Comparison of ENCODE assay signal across 9 mouse cellular contexts in the genomic region with DNA sequence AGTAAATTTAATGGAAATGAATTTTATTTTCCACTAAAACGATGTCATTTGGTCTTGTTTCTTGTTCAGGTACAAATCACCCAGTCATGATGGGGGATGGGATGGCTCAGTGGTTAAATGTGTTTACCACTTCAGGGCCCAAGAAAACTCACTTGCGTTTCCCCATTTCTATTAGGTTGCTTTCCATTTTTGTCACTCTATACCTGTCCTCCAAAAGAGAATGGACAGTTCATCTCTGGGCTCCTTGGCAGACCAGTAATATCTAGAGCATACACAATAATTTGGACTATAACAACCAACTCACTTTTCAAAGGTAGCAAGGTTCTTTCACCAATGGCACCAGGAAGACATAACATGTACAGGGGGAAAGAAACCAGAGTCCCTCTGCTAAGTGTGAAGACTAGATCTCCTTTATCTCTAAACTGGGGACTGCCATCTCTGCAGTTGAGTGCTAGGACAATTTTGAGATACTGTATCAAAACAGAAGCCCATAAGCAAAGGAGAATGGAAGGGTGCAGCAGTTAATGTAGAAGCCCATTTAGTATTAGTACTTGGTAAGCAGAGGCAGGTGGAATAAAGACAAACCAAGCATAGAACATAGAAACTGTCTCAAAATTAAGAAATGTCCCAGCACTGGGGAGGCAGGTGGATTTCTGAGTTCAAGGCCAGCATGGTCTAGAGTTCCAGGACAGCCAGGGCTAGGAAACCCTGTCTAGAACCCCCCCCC. TPM values are rescaled to one million over a fixed set of nuclear protein-coding genes. Genes with fewer than 3 reads are reported as not detected.
A peak's percentile ranks its signal among the peaks of the same experiment; 100 is the strongest.
DNase-seq lines count a peak whose midpoint lies in the region; ATAC-seq and TF ChIP-seq lines count a peak whose summit lies in the region.
"Had no signal": no experiment of that assay in that cellular context is flagged by ENCODE, and none has a peak within 500 bp of the region (broad histone marks: within the 10 kb centered on the region; RNA-seq: fewer than 3 reads in every experiment).

No protein-coding gene starts in this region.

- peak overlapping the region; percentile 38; the same call in 1 of the 2 replicates for H3K27ac ChIP-seq in ES-E14 (ENCODE audit: insufficient read depth, low read depth, low read length, poor library complexity, severe bottlenecking)
- H3K27ac ChIP-seq in forebrain, postnatal 0 days (ENCODE audit: low read depth, low read length) = no peak overlapping the region
- peak overlapping the region; percentile 14; the same call in 1 of the 2 replicates for H3K27ac ChIP-seq in liver, postnatal 0 days (ENCODE audit: low read depth)

- peak; percentile 47 for DNase-seq in ES-E14 (ENCODE audit: low read depth, low spot score)
- DNase-seq in forebrain, postnatal 0 days = no peak
- DNase-seq in liver, postnatal 0 days = no peak
- no peak for DNase-seq in adrenal gland, adult 8-10 months
- DNase-seq in spleen, postnatal 4 days (ENCODE audit: low spot score in 2 of 2) = no peak
- no peak for DNase-seq in B cell, adult 2 months
- DNase-seq: cerebellum, postnatal 36 days had no signal

- H3K27me3 ChIP-seq in erythroblast, embryonic 14.5 days (ENCODE audit: control insufficient read depth) = peaks cover 2% of the 10 kb centered on the region; the same call in 1 of the 2 replicates
- H3K27me3 ChIP-seq in forebrain, postnatal 0 days (ENCODE audit: insufficient read depth, low read length) = no peaks in the 10 kb centered on the region
- no peaks in the 10 kb centered on the region for H3K27me3 ChIP-seq in liver, postnatal 0 days (ENCODE audit: insufficient read depth, low read length)

- ATAC-seq in erythroblast, adult 5-6 weeks (replicated peaks; ENCODE audit: low FRiP score, poor library complexity, severe bottlenecking) = no peak
- ATAC-seq in forebrain, postnatal 0 days = no peak
- no peak for ATAC-seq in liver, postnatal 0 days

- 31% methylated on average over 2 of the region's 2 CpGs for WGBS in forebrain, postnatal 0 days
- WGBS in liver, postnatal 0 days (ENCODE audit: insufficient replicate concordance) = 27% methylated on average over 2 of the region's 2 CpGs

- peaks cover 25% of the 10 kb centered on the region for H3K36me3 ChIP-seq in erythroblast, embryonic 14.5 days (ENCODE audit: control insufficient read depth)
- peaks cover 17% of the 10 kb centered on the region for H3K36me3 ChIP-seq in ES-E14 (ENCODE audit: control insufficient read depth, insufficient read depth, low read length, poor library complexity, severe bottlenecking)
- peaks cover 7% of the 10 kb centered on the region; the same call in 1 of the 2 replicates for H3K36me3 ChIP-seq in forebrain, postnatal 0 days (ENCODE audit: insufficient read depth)
- peaks cover 12% of the 10 kb centered on the region for H3K36me3 ChIP-seq in liver, postnatal 0 days (replicated peaks; ENCODE audit: insufficient read depth, low read length)

- peak overlapping the region; percentile 70; the same call in 1 of the 2 replicates for H3K9ac ChIP-seq in ES-E14 (ENCODE audit: insufficient read depth, low read depth, low read length, poor library complexity, severe bottlenecking)
- no peak overlapping the region; the same call in 1 of the 2 replicates for H3K9ac ChIP-seq in forebrain, postnatal 0 days
- no peak overlapping the region for H3K9ac ChIP-seq in liver, postnatal 0 days (replicated peaks)

- no peak for TF ChIP-seq CTCF in forebrain, postnatal 0 days (IDR thresholded peaks at IDR 0.05; ENCODE audit: low read depth)
- no peak for TF ChIP-seq CTCF in liver, postnatal 0 days (IDR thresholded peaks at IDR 0.05; ENCODE audit: low read depth)

- TF ChIP-seq EP300 in liver, postnatal 0 days (IDR thresholded peaks at IDR 0.05; ENCODE audit: low read depth) = no peak

- peak overlapping the region; percentile 76 for H3K4me3 ChIP-seq in erythroblast, embryonic 14.5 days (replicated peaks)
- peak overlapping the region in 1 of 2 experiments; percentile 79; a peak in 2 of 4 replicates for H3K4me3 ChIP-seq in ES-E14 (ENCODE audit: insufficient read depth in 1 of 2, low read depth in 1 of 2, low read length in 2 of 2, poor library complexity in 1 of 2, severe bottlenecking in 1 of 2)
- H3K4me3 ChIP-seq in forebrain, postnatal 0 days (ENCODE audit: low read depth, low read length) = peak overlapping the region; percentile 70; the same call in 1 of the 2 replicates
- no peak overlapping the region for H3K4me3 ChIP-seq in liver, postnatal 0 days (ENCODE audit: low read depth, low read length)

- in situ Hi-C loops in ES-E14 (cut with MboI; ENCODE audit: low sequenced_read_pairs in 2 of 2, unreplicated experiment in 2 of 2) = no loop called here

- peak overlapping the region; percentile 61 for H3K4me2 ChIP-seq in forebrain, postnatal 0 days (ENCODE audit: low read depth)
- peak overlapping the region; percentile 93 for H3K4me2 ChIP-seq in liver, postnatal 0 days (ENCODE audit: low read depth, low read length)

- peaks cover 41% of the 10 kb centered on the region for H3K4me1 ChIP-seq in erythroblast, embryonic 14.5 days (ENCODE audit: control insufficient read depth)
- peaks cover 0 to 4% of the 10 kb centered on the region in 2 experiments; a peak in 1 of 4 replicates for H3K4me1 ChIP-seq in ES-E14 (ENCODE audit: control insufficient read depth in 2 of 2, insufficient read depth in 2 of 2, low read length in 2 of 2, poor library complexity in 1 of 2)
- H3K4me1 ChIP-seq in forebrain, postnatal 0 days (ENCODE audit: insufficient read depth) = peaks cover 12% of the 10 kb centered on the region
- peaks cover 13% of the 10 kb centered on the region for H3K4me1 ChIP-seq in liver, postnatal 0 days (ENCODE audit: insufficient read depth)

- H3K9me3 ChIP-seq in erythroblast, embryonic 14.5 days (ENCODE audit: control insufficient read depth, low read length) = no peaks in the 10 kb centered on the region
- H3K9me3 ChIP-seq in ES-E14 (ENCODE audit: control insufficient read depth, insufficient read depth, low read depth, low read length) = no peaks in the 10 kb centered on the region
- no peaks in the 10 kb centered on the region for H3K9me3 ChIP-seq in forebrain, postnatal 0 days (ENCODE audit: low read length)
- H3K9me3 ChIP-seq in liver, postnatal 0 days (ENCODE audit: low read length) = no peaks in the 10 kb centered on the region

TF ChIP-seq in ES-E14, 5 proteins besides CTCF, POLR2A, EP300 and RAD21:
- TF ChIP-seq MAFK (IDR thresholded peaks at IDR 0.05; ENCODE audit: insufficient read depth, low read depth, low read length) (no peak), CHD2 (IDR thresholded peaks at IDR 0.05; ENCODE audit: low read depth, low read length) (peak; percentile 73; the same call in 1 of the 2 replicates)

RNA-seq across cellular contexts. Expression of a gene that starts 27.5 kb away (rescaled TPM):
- polyA plus RNA-seq in erythroblast, embryonic 14.5 days (2012) = 0.47 and 0.62 TPM in 2 replicates
- total RNA-seq in erythroblast, adult 5-6 weeks (2015; ENCODE audit: low replicate concordance) = 46.2 and 62.8 TPM in 2 replicates
- 79.1 and 99.0 TPM in 2 replicates for total RNA-seq in erythroblast, adult 5-6 weeks (2017; ENCODE audit: low replicate concordance)
- total RNA-seq in ES-E14 (2012; rRNA removed) = 7.1 and 8.9 TPM in 2 replicates
- 18.6 and 25.0 TPM in 2 replicates for total RNA-seq in forebrain, postnatal 0 days (2014; rRNA removed)
- 9.0 and 13.5 TPM in 2 replicates for polyA plus RNA-seq in forebrain, postnatal 0 days (2015; fragmentation: Nextera tagmentation; extraction: Ambion mirVana)
- 4.5 and 4.6 TPM in 2 replicates for polyA plus RNA-seq in liver, postnatal 0 days (2015; fragmentation: Nextera tagmentation; extraction: Ambion mirVana)
- total RNA-seq in adrenal gland, adult 8-10 months (2022) = 10 to 100 TPM in 2 of 4 experiments, 1 to 10 TPM in 2; 7.3 to 17.2 (median 12.2) TPM

RNA-seq across cellular contexts. Expression of a gene that starts 37.9 kb away (rescaled TPM):
- 3.0 and 3.8 TPM in 2 replicates for polyA plus RNA-seq in erythroblast, embryonic 14.5 days (2012)
- total RNA-seq in erythroblast, adult 5-6 weeks (2015; ENCODE audit: low replicate concordance) = 50.6 and 51.7 TPM in 2 replicates
- 36.5 and 38.8 TPM in 2 replicates for total RNA-seq in erythroblast, adult 5-6 weeks (2017; ENCODE audit: low replicate concordance)
- total RNA-seq in ES-E14 (2012; rRNA removed) = 113 and 144 TPM in 2 replicates
- 138 and 149 TPM in 2 replicates for total RNA-seq in forebrain, postnatal 0 days (2014; rRNA removed)
- polyA plus RNA-seq in forebrain, postnatal 0 days (2015; fragmentation: Nextera tagmentation; extraction: Ambion mirVana) = 82.5 and 86.4 TPM in 2 replicates
- polyA plus RNA-seq in liver, postnatal 0 days (2015; fragmentation: Nextera tagmentation; extraction: Ambion mirVana) = 25.6 and 27.3 TPM in 2 replicates
- total RNA-seq in adrenal gland, adult 8-10 months (2022) = 10 to 100 TPM; 57.7 to 79.2 (median 71.1) TPM
